Mouse (Mus musculus): ENCODE data around the gene Ndufa3. TPM values are rescaled to one million over a fixed set of nuclear protein-coding genes. Genes with fewer than 3 reads are reported as not detected.

The Ndufa3 gene
- polyA plus RNA-seq, 1 experiment from 2014 or later, result 461 TPM

GRCm38 (mm10) chr7:3646188-3646587 is 29.0 kb downstream of the Ndufa3 start:
- Histone ChIP-seq H3K4me3 (peak overlapping the region; percentile 94), H3K27me3 (no peaks in the 10 kb centered on the region), H3K9me3 (no peaks in the 10 kb centered on the region), H3K4me2 (peak overlapping the region; percentile 58), H3K9ac (peak overlapping the region; percentile 100), H3K4me1 (peaks cover 32% of the 10 kb centered on the region), H3K36me3 (peaks cover 25% of the 10 kb centered on the region), H3K27ac (peak overlapping the region; percentile 99)
- WGBS, result 13% methylated on average over 9 of the region's 9 CpGs
- ATAC-seq (ENCODE audit: insufficient number of reproducible peaks, low FRiP score, low TSS enrichment, low read depth), result no peak

DNA sequence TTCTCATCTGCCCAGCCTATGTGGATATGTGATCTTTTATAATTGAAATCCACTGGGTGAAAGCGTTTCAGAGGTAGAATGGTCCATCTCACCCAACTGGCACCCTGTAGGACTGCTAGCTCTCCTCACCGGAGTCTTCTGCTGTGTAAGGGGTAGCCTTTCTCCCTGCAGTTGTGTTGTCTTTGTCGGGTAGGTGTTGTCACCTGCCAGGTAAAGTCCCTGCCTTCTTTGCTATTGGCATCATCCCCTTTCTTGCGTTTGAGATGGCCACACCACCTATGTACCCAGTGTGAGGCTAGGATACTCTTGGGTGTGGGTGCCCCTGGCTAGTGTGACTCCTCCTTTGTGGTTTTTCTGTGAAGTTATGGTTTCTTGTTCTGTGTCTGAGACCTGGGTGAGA is 29.5 kb downstream of the Ndufa3 start:
- Histone ChIP-seq H3K36me3 (peaks cover 25% of the 10 kb centered on the region), H3K4me3 (peak overlapping the region; percentile 94), H3K9ac (peak overlapping the region; percentile 100), H3K4me2 (peak overlapping the region; percentile 58), H3K27ac (no peak overlapping the region), H3K9me3 (no peaks in the 10 kb centered on the region), H3K4me1 (peaks cover 32% of the 10 kb centered on the region), H3K27me3 (no peaks in the 10 kb centered on the region)
- ATAC-seq (ENCODE audit: insufficient number of reproducible peaks, low FRiP score, low TSS enrichment, low read depth), result no peak
- 56% methylated on average over 4 of the region's 4 CpGs for WGBS

- Histone ChIP-seq H3K27me3 (no peaks in the 10 kb centered on the region), H3K27ac (no peak overlapping the region), H3K4me2 (no peak overlapping the region), H3K9ac (no peak overlapping the region), H3K9me3 (no peaks in the 10 kb centered on the region), H3K36me3 (peaks cover 99% of the 10 kb centered on the region), H3K4me1 (no peaks in the 10 kb centered on the region), H3K4me3 (no peak overlapping the region)
- 89% methylated on average over 4 of the region's 4 CpGs for WGBS
- no peak for ATAC-seq (ENCODE audit: insufficient number of reproducible peaks, low FRiP score, low TSS enrichment, low read depth)
Observed at GRCm38 (mm10) chr7:3656966-3657365, 39.8 kb downstream of the Ndufa3 start.

GRCm38 (mm10) chr7:3658578-3658977 is 41.4 kb downstream of the Ndufa3 start:
- Histone ChIP-seq H3K4me3 (no peak overlapping the region), H3K36me3 (peaks cover 95% of the 10 kb centered on the region), H3K27ac (no peak overlapping the region), H3K4me1 (peaks cover 7% of the 10 kb centered on the region), H3K27me3 (no peaks in the 10 kb centered on the region), H3K9me3 (no peaks in the 10 kb centered on the region), H3K4me2 (no peak overlapping the region), H3K9ac (no peak overlapping the region)
- WGBS, result 95% methylated on average over 14 of the region's 14 CpGs
- ATAC-seq (ENCODE audit: insufficient number of reproducible peaks, low FRiP score, low TSS enrichment, low read depth), result no peak

DNA sequence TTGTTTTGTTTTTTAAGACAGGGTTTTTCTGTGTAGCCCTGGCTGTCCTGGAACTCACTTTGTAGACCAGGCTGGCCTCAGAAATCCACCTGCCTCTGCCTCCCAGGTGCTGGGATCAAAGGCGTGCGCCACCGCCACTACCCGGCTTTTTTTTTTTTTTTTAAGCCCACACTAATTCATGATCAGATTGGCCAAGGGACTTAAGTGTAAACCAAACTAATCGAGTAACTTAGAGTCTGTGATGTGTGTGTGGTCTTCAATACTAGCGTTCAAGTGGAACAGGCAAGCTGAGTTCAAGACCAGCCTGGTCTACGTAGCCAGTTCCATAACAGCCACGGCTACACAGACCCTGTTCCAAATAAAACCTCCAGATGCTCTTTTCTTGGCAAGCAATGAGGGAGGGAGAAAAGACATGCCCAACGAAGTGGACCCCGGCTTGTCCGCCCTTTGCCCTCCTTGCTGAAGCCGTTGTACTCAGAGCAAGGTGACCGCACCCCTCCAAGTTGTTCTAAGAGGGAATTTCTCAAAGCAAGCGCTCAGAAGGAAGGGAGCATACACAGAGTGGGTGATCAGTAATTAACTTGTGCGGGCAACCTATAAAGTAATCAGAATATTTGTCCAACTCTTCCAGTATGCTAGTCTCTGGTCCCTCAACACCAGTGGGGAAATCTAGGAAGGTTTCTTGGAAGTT is 47.5 kb downstream of the Ndufa3 start:
- no peaks in the 10 kb centered on the region for H3K27me3 ChIP-seq
- WGBS, result 30% methylated on average over 15 of the region's 15 CpGs
- H3K4me3 ChIP-seq, result peak overlapping the region; percentile 73
- H3K9ac ChIP-seq, result peak overlapping the region; percentile 87
- no peaks in the 10 kb centered on the region for H3K9me3 ChIP-seq
- peaks cover 28% of the 10 kb centered on the region for H3K4me1 ChIP-seq
- ATAC-seq (ENCODE audit: insufficient number of reproducible peaks, low FRiP score, low TSS enrichment, low read depth), result no peak
- peaks cover 34% of the 10 kb centered on the region for H3K36me3 ChIP-seq
- peak overlapping the region; percentile 76 for H3K4me2 ChIP-seq
- peak overlapping the region; percentile 94 for H3K27ac ChIP-seq

DNA sequence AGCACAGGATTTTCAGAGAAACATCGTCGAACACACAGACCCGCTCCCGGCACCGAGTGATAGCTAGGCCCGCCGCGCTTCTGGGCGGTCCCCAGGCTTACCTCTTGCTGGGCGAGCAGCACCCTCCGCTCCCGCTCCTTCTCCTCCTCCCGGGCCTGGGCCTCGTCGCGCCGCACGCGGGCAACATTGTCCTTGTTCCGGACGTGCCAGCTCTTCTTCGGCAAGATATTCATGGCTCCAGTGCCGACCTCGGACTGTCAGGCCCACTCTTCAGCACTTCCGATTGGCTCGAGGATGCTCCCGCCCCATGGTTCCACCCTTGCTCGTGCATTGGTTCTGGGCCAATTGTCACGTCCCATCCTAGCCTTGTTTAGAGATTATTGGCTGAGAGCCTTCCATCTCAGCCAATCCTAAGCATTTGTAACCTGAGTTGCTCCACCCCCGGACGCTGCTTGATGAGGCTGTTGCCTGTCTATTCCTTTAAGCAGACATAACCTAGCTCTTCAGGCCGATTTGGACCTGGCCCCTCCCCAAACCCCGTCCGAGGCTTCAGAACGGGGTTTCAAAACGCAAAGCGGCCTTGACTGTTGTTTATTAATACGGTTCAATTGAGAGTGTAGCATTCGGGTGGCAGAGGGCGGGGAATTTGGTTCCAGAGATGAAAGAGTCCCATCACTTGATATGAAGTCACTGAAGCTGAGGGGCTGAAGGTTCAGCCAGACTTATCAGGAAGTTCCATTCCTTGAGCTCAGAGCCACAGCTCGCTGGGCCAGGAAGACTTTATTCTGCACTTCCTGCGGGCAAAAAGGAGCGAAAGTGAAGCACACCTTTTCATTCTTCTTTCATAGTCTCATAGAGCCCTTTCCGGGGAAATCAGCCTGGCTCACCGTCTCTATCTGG is 48.3 kb downstream of the Ndufa3 start, which contains the start of gene Leng1:
TSS of gene Leng1 (minus strand) at position 626 of the 900 bp plus-strand sequence.
- peak within 1 kb of the TSS; percentile 76 for H3K4me2 ChIP-seq
- peak; percentile 97 for ATAC-seq (ENCODE audit: insufficient number of reproducible peaks, low FRiP score, low TSS enrichment, low read depth)
- 3% methylated on average over 45 of the region's 45 CpGs for WGBS

GRCm38 (mm10) chr7:3666921-3667391 is 49.8 kb downstream of the Ndufa3 start:
- peaks cover 13% of the 10 kb centered on the region for H3K36me3 ChIP-seq
- WGBS, result 21% methylated on average over 14 of the region's 14 CpGs
- H3K4me3 ChIP-seq, result no peak overlapping the region

More for the DNA sequence above, 48.3 kb downstream of the Ndufa3 start, which contains the start of gene Leng1:
- Histone ChIP-seq H3K27ac (peak within 1 kb of the TSS; percentile 94), H3K27me3 (no peaks in the 10 kb centered on the region), H3K36me3 (peaks cover 26% of the 10 kb centered on the region), H3K4me3 (peak within 1 kb of the TSS; percentile 73), H3K4me1 (peaks cover 28% of the 10 kb centered on the region), H3K9ac (peak within 1 kb of the TSS; percentile 87), H3K9me3 (no peaks in the 10 kb centered on the region)

More at GRCm38 (mm10) chr7:3666921-3667391, 49.8 kb downstream of the Ndufa3 start:
- H3K4me2 ChIP-seq, result 0 out of 2 replicates have a peak overlapping the region, but pooled peaks have one; percentile 10
- no peak for ATAC-seq (ENCODE audit: insufficient number of reproducible peaks, low FRiP score, low TSS enrichment, low read depth)
- no peaks in the 10 kb centered on the region for H3K9me3 ChIP-seq
- H3K27me3 ChIP-seq, result no peaks in the 10 kb centered on the region
- H3K9ac ChIP-seq, result no peak overlapping the region
- peaks cover 28% of the 10 kb centered on the region for H3K4me1 ChIP-seq
- no peak overlapping the region for H3K27ac ChIP-seq

Small RNA genes within 50 kb of the gene (microRNA-seq; reads per million reads assigned to microRNA genes)
- not detected for gene Gm25100
- gene Mir3572, result 3.7 reads per million, percentile 11 among the genes with 10 or more reads in this experiment

Other genes starting within 250 kb of the Ndufa3 start
- 2.4 and 2.6 TPM in 2 replicates for gene Cacng8, start 226.7 kb upstream of the Ndufa3 start, polyA plus RNA-seq (2015; fragmentation: Nextera tagmentation; extraction: Ambion mirVana)
- 6.7 and 15.4 TPM in 2 replicates for gene Cacng6, start 193.2 kb upstream of the Ndufa3 start, polyA plus RNA-seq (2015; fragmentation: Nextera tagmentation; extraction: Ambion mirVana)
- gene Tarm1, start 114.7 kb upstream of the Ndufa3 start, polyA plus RNA-seq (2015; fragmentation: Nextera tagmentation; extraction: Ambion mirVana), result 0.77 and 0.95 TPM in 2 replicates
- 0.29 and 0.87 TPM in 2 replicates for gene Oscar, start 1.2 kb upstream of the Ndufa3 start, polyA plus RNA-seq (2015; fragmentation: Nextera tagmentation; extraction: Ambion mirVana)
- 23.2 and 24.6 TPM in 2 replicates for gene Tfpt, start 12.6 kb downstream of the Ndufa3 start, polyA plus RNA-seq (2015; fragmentation: Nextera tagmentation; extraction: Ambion mirVana)
- gene Prpf31, start 12.6 kb downstream of the Ndufa3 start, polyA plus RNA-seq (2015; fragmentation: Nextera tagmentation; extraction: Ambion mirVana), result 88.3 and 94.0 TPM in 2 replicates
- gene Cnot3, start 27.9 kb downstream of the Ndufa3 start, polyA plus RNA-seq (2015; fragmentation: Nextera tagmentation; extraction: Ambion mirVana), result 48.3 and 53.3 TPM in 2 replicates
- 20.3 and 21.8 TPM in 2 replicates for gene Leng1, start 48.5 kb downstream of the Ndufa3 start, polyA plus RNA-seq (2015; fragmentation: Nextera tagmentation; extraction: Ambion mirVana)
- 5.0 and 7.0 TPM in 2 replicates for gene Tmc4, start 60.2 kb downstream of the Ndufa3 start, polyA plus RNA-seq (2015; fragmentation: Nextera tagmentation; extraction: Ambion mirVana)
- gene Tsen34, start 75.5 kb downstream of the Ndufa3 start, polyA plus RNA-seq (2015; fragmentation: Nextera tagmentation; extraction: Ambion mirVana), result 251 and 270 TPM in 2 replicates
- 59.7 and 63.6 TPM in 2 replicates for gene Mboat7, start 76.2 kb downstream of the Ndufa3 start, polyA plus RNA-seq (2015; fragmentation: Nextera tagmentation; extraction: Ambion mirVana)
- 1,336 and 1,506 TPM in 2 replicates for gene Rps9, start 86.6 kb downstream of the Ndufa3 start, polyA plus RNA-seq (2015; fragmentation: Nextera tagmentation; extraction: Ambion mirVana)
- gene Pirb, start 103.0 kb downstream of the Ndufa3 start, polyA plus RNA-seq (2015; fragmentation: Nextera tagmentation; extraction: Ambion mirVana), result 0.96 and 2.4 TPM in 2 replicates
- gene Gm15448, start 208.3 kb downstream of the Ndufa3 start, polyA plus RNA-seq (2015; fragmentation: Nextera tagmentation; extraction: Ambion mirVana), result not detected in 2 replicates
- 0.47 and 0.77 TPM in 2 replicates for gene Pira2, start 227.7 kb downstream of the Ndufa3 start, polyA plus RNA-seq (2015; fragmentation: Nextera tagmentation; extraction: Ambion mirVana)